In genomic region chr11:54786858-54787487, GRCm38 (mm10) we compare ENCODE assay signal across 8 mouse cellular contexts. TPM values are rescaled to one million over a fixed set of nuclear protein-coding genes. Genes with fewer than 3 reads are reported as not detected.
DNase-seq lines count a peak whose midpoint lies in the region; ATAC-seq lines count a peak whose summit lies in the region.

No protein-coding gene starts in this region.

- peak; percentile 59 for ATAC-seq in frontal cortex, adult (ENCODE audit: low TSS enrichment)

- WGBS in hindbrain, embryonic 10.5 days, result under 1% methylated on average over 54 of the region's 54 CpGs
- WGBS in macrophage (ENCODE audit: missing documents), result under 1% methylated on average over 54 of the region's 54 CpGs

- peaks cover 50% of the 10 kb centered on the region for H3K79me2 ChIP-seq in macrophage (ENCODE audit: inconsistent target)

- H3K27me3 ChIP-seq in hindbrain, embryonic 10.5 days (ENCODE audit: insufficient read depth, poor library complexity, severe bottlenecking), result no peaks in the 10 kb centered on the region

- H3K9me3 ChIP-seq in hindbrain, embryonic 10.5 days, result no peaks in the 10 kb centered on the region

- H3K36me3 ChIP-seq in hindbrain, embryonic 10.5 days, result peaks cover 12% of the 10 kb centered on the region
- no peaks in the 10 kb centered on the region for H3K36me3 ChIP-seq in macrophage (ENCODE audit: inconsistent target)

- H3K4me3 ChIP-seq in hindbrain, embryonic 10.5 days, result peak overlapping the region; percentile 96
- peak overlapping the region; percentile 71 for H3K4me3 ChIP-seq in macrophage (ENCODE audit: inconsistent target)

- H3K4me1 ChIP-seq in hindbrain, embryonic 10.5 days (replicated peaks), result peaks cover 60% of the 10 kb centered on the region

- H3K27ac ChIP-seq in hindbrain, embryonic 10.5 days, result peak overlapping the region; percentile 99
- H3K27ac ChIP-seq in macrophage, result peak overlapping the region; percentile 67

- DNase-seq in MN1 (ENCODE audit: low spot score), result peak; percentile 79
- DNase-seq in c-Kit-positive CD71-positive TER-119-positive erythroid progenitor cells, embryonic 14.5 days (ENCODE audit: low spot score), result peak; percentile 46
- peak; percentile 75 for DNase-seq in hindbrain, embryonic 10.5 days (ENCODE audit: low spot score)
- DNase-seq in layer of hippocampus, postnatal 25 days (ENCODE audit: extremely low spot score in 1 of 2, low spot score in 1 of 2), result peak; percentile 30 to 53
- peak; percentile 60 to 67 for DNase-seq in right cerebral cortex, postnatal 10 days (ENCODE audit: low spot score in 2 of 2)
- peak; percentile 46 for DNase-seq in urinary bladder, postnatal 25 days (ENCODE audit: low spot score)

RNA-seq across cellular contexts. Expression of gene Cdc42se2, which starts 0.5 kb away (rescaled TPM):
- 212 and 247 TPM in 2 replicates for polyA plus RNA-seq in hindbrain, embryonic 10.5 days (2016; fragmentation: Nextera tagmentation; extraction: Ambion mirVana)
- total RNA-seq in layer of hippocampus, postnatal 25 days (2021), result 100 to 1,000 TPM; 151 to 158 TPM
- total RNA-seq in macrophage (2018; cell fraction: chromatin; rRNA removed), result 100 to 1,000 TPM in 4 of 26 experiments, 10 to 100 TPM in 22; 50.1 to 117 (median 79.7) TPM
- 100 to 1,000 TPM; 114 to 154 (median 137) TPM for total RNA-seq in macrophage (2018; cell fraction: cytosol; rRNA removed)
- total RNA-seq in macrophage (2018; cell fraction: nucleus; rRNA removed), result 100 to 1,000 TPM in 19 of 26 experiments, 10 to 100 TPM in 7; 83.4 to 166 (median 117) TPM
- polyA plus RNA-seq in macrophage (2018), result 72.7 to 141 TPM (median 127 TPM) in 3 replicates

Comparison
In these comparisons a context has a peak if more than half of its experiments do, and no peak if none do; other contexts are left out.
1. Peak in every context shown above with its lines: DNase-seq, ATAC-seq, H3K4me3 ChIP-seq and H3K27ac ChIP-seq.